Mouse (Mus musculus) C2C12 (cell line): ENCODE results near the gene Cmss1. TPM values are rescaled to one million over a fixed set of nuclear protein-coding genes. Genes with fewer than 3 reads are reported as not detected.
A peak's percentile ranks its signal among the peaks of the same experiment; 100 is the strongest.

Source experiments
- H3K27me3 ChIP-seq: one replicate; pipeline ENCODE4 v1.6.1; 2011; ENCODE audit not compliant: control insufficient read depth, insufficient read depth, insufficient read length
- H3K36me3 ChIP-seq: one replicate; pipeline ENCODE4 v1.6.1; 2011; ENCODE audit not compliant: control insufficient read depth, insufficient read depth
- H3K4me3 ChIP-seq: one replicate; pipeline ENCODE4 v1.5.1; 2011; ENCODE audit warnings: mild to moderate bottlenecking, control low read depth; ENCODE audit not compliant: poor library complexity, insufficient read depth, severe bottlenecking
- H3K79me2 ChIP-seq: one replicate; pipeline ENCODE4 v1.6.1; 2011; ENCODE audit not compliant: control insufficient read depth, insufficient read depth
- H3K79me3 ChIP-seq: one replicate; pipeline ENCODE4 v1.6.1; 2011; ENCODE audit warnings: low read depth, control low read depth
- H3ac ChIP-seq: one replicate; pipeline ENCODE3; 2011; ENCODE audit warnings: low read depth; ENCODE audit not compliant: control insufficient read depth, insufficient read length
- CEBPB ChIP-seq: IDR thresholded peaks from one replicate; pipeline ENCODE4 v1.6.1; 2011; ENCODE audit warnings: low read depth, mild to moderate bottlenecking, control low read depth, moderate library complexity
- CTCF ChIP-seq: IDR thresholded peaks from one replicate; pipeline ENCODE4 v1.5.1; 2011; ENCODE audit not compliant: control insufficient read depth, insufficient read depth, insufficient read length
- FOSL1 ChIP-seq: IDR thresholded peaks from one replicate; pipeline ENCODE4 v1.8.0; 2011; ENCODE audit warnings: mild to moderate bottlenecking, low read length; ENCODE audit not compliant: poor library complexity, insufficient read depth, severe bottlenecking
- MAX ChIP-seq: IDR thresholded peaks from one replicate; pipeline ENCODE4 v1.6.1; 2011; ENCODE audit warnings: mild to moderate bottlenecking, control low read depth
- MYOD1 ChIP-seq: IDR thresholded peaks from one replicate; pipeline ENCODE4 v1.6.1; 2011; ENCODE audit warnings: low read depth; ENCODE audit not compliant: control insufficient read depth, insufficient read length
- MYOG ChIP-seq: IDR thresholded peaks from one replicate; pipeline ENCODE4 v1.6.1; 2011; ENCODE audit not compliant: control insufficient read depth, insufficient read length; ENCODE audit errors: extremely low read depth
- USF1 ChIP-seq: IDR thresholded peaks from one replicate; pipeline ENCODE4 v1.6.1; 2011; ENCODE audit warnings: low read depth, mild to moderate bottlenecking, control low read depth, moderate library complexity
- polyA plus RNA-seq: library from polyadenylated mRNA; unstranded; fragments of >200 nt; fragmentation: generic; extraction: Trizol; gene quantifications from one replicate; pipeline ENCODE4 v1.2.1, GENCODE M21; 2012; ENCODE audit warnings: missing spikeins

Gene Cmss1
- polyA plus RNA-seq, 1 experiment: 37.5 TPM

GRCm38 (mm10) chr16:57549061-57550037 is 57.3 kb downstream of the Cmss1 start:
- Histone ChIP-seq H3K4me3 (peak overlapping the region; percentile 39), H3K79me3 (peaks cover 51% of the 10 kb centered on the region), H3ac (peak overlapping the region; percentile 97), H3K79me2 (peaks cover 52% of the 10 kb centered on the region), H3K36me3 (peaks cover 35% of the 10 kb centered on the region), H3K27me3 (no peaks in the 10 kb centered on the region)
- TF ChIP-seq MAX (peak; percentile 77), MYOD1 (no peak), CEBPB (no peak)

GRCm38 (mm10) chr16:57548608-57549007 is 58.1 kb downstream of the Cmss1 start:
- H3K27me3 ChIP-seq: no peaks in the 10 kb centered on the region
- TF ChIP-seq MYOG (no peak), MYOD1 (no peak), MAX (no peak), CTCF (no peak), USF1 (no peak), CEBPB (no peak), FOSL1 (no peak)
- peak overlapping the region; percentile 39 for H3K4me3 ChIP-seq
- peaks cover 44% of the 10 kb centered on the region for H3K79me3 ChIP-seq
- peaks cover 27% of the 10 kb centered on the region for H3K36me3 ChIP-seq
- H3ac ChIP-seq: peak overlapping the region; percentile 97
- H3K79me2 ChIP-seq: peaks cover 45% of the 10 kb centered on the region

GRCm38 (mm10) chr16:57546355-57546754 is 60.3 kb downstream of the Cmss1 start:
- TF ChIP-seq CTCF (no peak), USF1 (no peak), FOSL1 (no peak), CEBPB (no peak)
- no peak overlapping the region for H3K4me3 ChIP-seq

GRCm38 (mm10) chr16:57544441-57544840 is 62.2 kb downstream of the Cmss1 start:
- Histone ChIP-seq H3ac (no peak overlapping the region), H3K27me3 (no peaks in the 10 kb centered on the region), H3K36me3 (no peaks in the 10 kb centered on the region), H3K4me3 (no peak overlapping the region), H3K79me2 (peaks cover 3% of the 10 kb centered on the region), H3K79me3 (peaks cover 3% of the 10 kb centered on the region)
- TF ChIP-seq CEBPB (no peak), FOSL1 (no peak), MYOD1 (no peak), CTCF (no peak), USF1 (no peak), MYOG (no peak)

More at GRCm38 (mm10) chr16:57546355-57546754, 60.3 kb downstream of the Cmss1 start:
- H3K79me3 ChIP-seq: peaks cover 22% of the 10 kb centered on the region
- H3K27me3 ChIP-seq: no peaks in the 10 kb centered on the region
- peaks cover 22% of the 10 kb centered on the region for H3K79me2 ChIP-seq
- peaks cover 5% of the 10 kb centered on the region for H3K36me3 ChIP-seq
- H3ac ChIP-seq: no peak overlapping the region

- no peak overlapping the region for H3ac ChIP-seq
- no peaks in the 10 kb centered on the region for H3K36me3 ChIP-seq
- no peaks in the 10 kb centered on the region for H3K27me3 ChIP-seq
- H3K79me3 ChIP-seq: no peaks in the 10 kb centered on the region
- TF ChIP-seq MAX (no peak), MYOD1 (no peak), MYOG (no peak), CTCF (no peak), FOSL1 (no peak), USF1 (no peak), CEBPB (no peak)
- no peaks in the 10 kb centered on the region for H3K79me2 ChIP-seq
- H3K4me3 ChIP-seq: no peak overlapping the region
These were observed 63.4 kb downstream of the Cmss1 start for GRCm38 (mm10) chr16:57543243-57543642.

DNA sequence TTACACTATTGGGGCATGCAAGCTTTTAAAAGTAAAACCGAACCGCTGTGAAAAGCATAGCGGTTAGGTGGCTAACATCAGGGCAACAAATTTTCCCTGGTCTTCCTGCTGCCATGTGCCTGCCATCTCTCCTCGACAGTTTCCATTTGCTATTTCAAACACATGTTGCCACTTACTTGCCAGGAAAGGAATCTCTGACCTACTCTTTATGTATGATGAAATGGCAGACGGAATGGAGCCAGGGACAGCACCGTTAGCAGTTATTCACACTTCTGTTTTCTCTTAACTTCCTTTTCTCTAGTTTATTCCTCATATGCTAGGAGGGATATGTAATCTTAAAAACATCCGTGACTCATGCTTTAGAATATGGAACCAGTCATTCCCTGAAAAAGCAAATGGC is 70.2 kb downstream of the Cmss1 start:
- TF ChIP-seq CTCF (no peak), USF1 (no peak), MYOG (no peak), MYOD1 (no peak), FOSL1 (no peak), MAX (no peak), CEBPB (no peak)
- no peaks in the 10 kb centered on the region for H3K36me3 ChIP-seq
- H3K27me3 ChIP-seq: no peaks in the 10 kb centered on the region
- no peaks in the 10 kb centered on the region for H3K79me3 ChIP-seq
- no peak overlapping the region for H3ac ChIP-seq
- peaks cover 8% of the 10 kb centered on the region for H3K79me2 ChIP-seq
- no peak overlapping the region for H3K4me3 ChIP-seq
